Mouse (Mus musculus): Measurements from ENCODE around the gene 4930519G04Rik. TPM values are rescaled to one million over a fixed set of nuclear protein-coding genes. Genes with fewer than 3 reads are reported as not detected.
"Not testable (repeated sequence)": the region's sequence is repeated elsewhere in the genome, so short reads cannot be mapped to it uniquely, and the experiment has no call there.

4930519G04Rik gene
- polyA plus RNA-seq, 1 experiment from 2014 or later: not detected

DNA sequence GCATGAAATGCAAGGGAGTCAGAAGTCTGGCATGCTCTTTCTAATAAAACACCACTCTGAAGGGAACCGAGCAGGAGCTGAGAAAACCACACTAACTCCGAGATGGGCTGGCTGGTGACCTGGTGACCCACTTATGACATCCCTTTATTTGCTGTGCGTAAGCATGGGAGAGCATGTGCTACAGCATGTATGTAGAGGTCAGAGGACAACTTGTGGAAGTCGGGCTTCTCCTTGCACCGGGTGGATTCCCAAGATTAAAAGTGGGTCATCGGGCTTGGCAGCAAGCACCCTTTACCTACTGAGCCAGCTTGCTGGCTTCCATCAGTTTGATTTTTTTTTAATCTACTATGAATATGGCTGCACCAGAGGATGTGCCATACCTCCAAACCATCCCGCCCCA is 24.0 kb downstream of the 4930519G04Rik start:
- H3K9me3 ChIP-seq (replicated peaks; ENCODE audit: control insufficient read depth, low read length): no peaks in the 10 kb centered on the region
- H3K36me3 ChIP-seq (replicated peaks; ENCODE audit: control insufficient read depth, insufficient read depth, low read depth, low read length): no peaks in the 10 kb centered on the region
- H3K4me3 ChIP-seq (ENCODE audit: low read depth, low read length): no peak overlapping the region
- ATAC-seq (replicated peaks; ENCODE audit: insufficient number of reproducible peaks, low FRiP score, low TSS enrichment, low read depth) (no peak), DNase-seq (ENCODE audit: low spot score) (no peak)
- H3K27ac ChIP-seq (replicated peaks; ENCODE audit: low read depth, low read length): no peak overlapping the region
- WGBS: 67% methylated on average over 7 of the region's 7 CpGs
- no peaks in the 10 kb centered on the region for H3K27me3 ChIP-seq (ENCODE audit: control insufficient read depth, insufficient read depth, low read length)
- peaks cover 5% of the 10 kb centered on the region; the same call in 1 of the 2 replicates for H3K4me1 ChIP-seq (ENCODE audit: control insufficient read depth, insufficient read depth, low read length)
- H3K9ac ChIP-seq (replicated peaks; ENCODE audit: low read length): no peak overlapping the region
- no peak overlapping the region for H3K4me2 ChIP-seq (ENCODE audit: low read depth, low read length)

- no peak for ATAC-seq (replicated peaks; ENCODE audit: insufficient number of reproducible peaks, low FRiP score, low TSS enrichment, low read depth)
- no peak overlapping the region for H3K27ac ChIP-seq (replicated peaks; ENCODE audit: low read depth, low read length)
- no peaks in the 10 kb centered on the region for H3K27me3 ChIP-seq (ENCODE audit: control insufficient read depth, insufficient read depth, low read length)
- H3K4me2 ChIP-seq (ENCODE audit: low read depth, low read length): no peak overlapping the region
- DNase-seq (ENCODE audit: low spot score): peak; percentile 24
- no peaks in the 10 kb centered on the region for H3K9me3 ChIP-seq (replicated peaks; ENCODE audit: control insufficient read depth, low read length)
- H3K9ac ChIP-seq (replicated peaks; ENCODE audit: low read length): no peak overlapping the region
- no peaks in the 10 kb centered on the region for H3K36me3 ChIP-seq (replicated peaks; ENCODE audit: control insufficient read depth, insufficient read depth, low read depth, low read length)
- WGBS: 74% methylated on average over 13 of the region's 13 CpGs
- peaks cover 5% of the 10 kb centered on the region; the same call in 1 of the 2 replicates for H3K4me1 ChIP-seq (ENCODE audit: control insufficient read depth, insufficient read depth, low read length)
- H3K4me3 ChIP-seq (ENCODE audit: low read depth, low read length): no peak overlapping the region
These were observed 25.9 kb downstream of the 4930519G04Rik start for GRCm38 (mm10) chr5:114879399-114879798.

DNA sequence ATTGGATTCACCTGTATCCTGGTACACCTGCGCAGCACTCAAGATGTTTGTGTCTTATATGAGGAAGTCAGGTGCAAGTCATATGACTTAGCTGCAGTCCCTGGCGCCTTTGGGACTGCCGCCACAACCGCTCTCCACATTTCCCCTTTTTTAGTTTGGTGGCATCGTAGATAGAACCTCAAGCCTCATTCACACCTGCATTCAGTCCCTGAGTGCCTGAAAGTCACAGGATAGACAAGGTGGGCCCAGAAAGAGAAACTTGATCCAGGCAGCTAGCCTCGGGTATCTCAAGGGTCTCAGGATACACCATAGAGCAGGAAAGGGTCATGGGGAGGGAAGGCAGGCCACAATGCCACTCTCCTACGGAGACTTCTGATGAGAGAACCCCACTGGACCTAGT is 28.9 kb downstream of the 4930519G04Rik start:
- H3K36me3 ChIP-seq (replicated peaks; ENCODE audit: control insufficient read depth, insufficient read depth, low read depth, low read length); ATAC-seq (replicated peaks; ENCODE audit: insufficient number of reproducible peaks, low FRiP score, low TSS enrichment, low read depth); DNase-seq (ENCODE audit: low spot score); H3K27me3 ChIP-seq (ENCODE audit: control insufficient read depth, insufficient read depth, low read length); H3K4me1 ChIP-seq (ENCODE audit: control insufficient read depth, insufficient read depth, low read length); H3K9me3 ChIP-seq (replicated peaks; ENCODE audit: control insufficient read depth, low read length); H3K4me3 ChIP-seq (ENCODE audit: low read depth, low read length); H3K27ac ChIP-seq (replicated peaks; ENCODE audit: low read depth, low read length); H3K9ac ChIP-seq (replicated peaks; ENCODE audit: low read length); H3K4me2 ChIP-seq (ENCODE audit: low read depth, low read length): not testable (repeated sequence)
- 87% methylated on average over 6 of the region's 7 CpGs for WGBS

GRCm38 (mm10) chr5:114883022-114883421 is 29.6 kb downstream of the 4930519G04Rik start:
- Histone ChIP-seq H3K9ac (replicated peaks; ENCODE audit: low read length) (no peak overlapping the region), H3K4me1 (ENCODE audit: control insufficient read depth, insufficient read depth, low read length) (no peaks in the 10 kb centered on the region), H3K36me3 (replicated peaks; ENCODE audit: control insufficient read depth, insufficient read depth, low read depth, low read length) (no peaks in the 10 kb centered on the region), H3K9me3 (replicated peaks; ENCODE audit: control insufficient read depth, low read length) (no peaks in the 10 kb centered on the region), H3K4me2 (ENCODE audit: low read depth, low read length) (no peak overlapping the region), H3K27ac (replicated peaks; ENCODE audit: low read depth, low read length) (no peak overlapping the region), H3K4me3 (ENCODE audit: low read depth, low read length) (no peak overlapping the region), H3K27me3 (ENCODE audit: control insufficient read depth, insufficient read depth, low read length) (no peaks in the 10 kb centered on the region)
- ATAC-seq (replicated peaks; ENCODE audit: insufficient number of reproducible peaks, low FRiP score, low TSS enrichment, low read depth) (no peak), DNase-seq (ENCODE audit: low spot score) (no peak)
- 91% methylated on average over 11 of the region's 11 CpGs for WGBS

- 86% methylated on average over 6 of the region's 6 CpGs for WGBS
- H3K36me3 ChIP-seq (replicated peaks; ENCODE audit: control insufficient read depth, insufficient read depth, low read depth, low read length): no peaks in the 10 kb centered on the region
- ATAC-seq (replicated peaks; ENCODE audit: insufficient number of reproducible peaks, low FRiP score, low TSS enrichment, low read depth) (no peak), DNase-seq (ENCODE audit: low spot score) (no peak)
- H3K4me2 ChIP-seq (ENCODE audit: low read depth, low read length): no peak overlapping the region
- no peak overlapping the region for H3K4me3 ChIP-seq (ENCODE audit: low read depth, low read length)
- no peak overlapping the region for H3K27ac ChIP-seq (replicated peaks; ENCODE audit: low read depth, low read length)
- H3K9ac ChIP-seq (replicated peaks; ENCODE audit: low read length): no peak overlapping the region
- no peaks in the 10 kb centered on the region for H3K4me1 ChIP-seq (ENCODE audit: control insufficient read depth, insufficient read depth, low read length)
- H3K27me3 ChIP-seq (ENCODE audit: control insufficient read depth, insufficient read depth, low read length): no peaks in the 10 kb centered on the region
- H3K9me3 ChIP-seq (replicated peaks; ENCODE audit: control insufficient read depth, low read length): no peaks in the 10 kb centered on the region
These were observed 33.3 kb downstream of the 4930519G04Rik start for GRCm38 (mm10) chr5:114886801-114887200.

DNA sequence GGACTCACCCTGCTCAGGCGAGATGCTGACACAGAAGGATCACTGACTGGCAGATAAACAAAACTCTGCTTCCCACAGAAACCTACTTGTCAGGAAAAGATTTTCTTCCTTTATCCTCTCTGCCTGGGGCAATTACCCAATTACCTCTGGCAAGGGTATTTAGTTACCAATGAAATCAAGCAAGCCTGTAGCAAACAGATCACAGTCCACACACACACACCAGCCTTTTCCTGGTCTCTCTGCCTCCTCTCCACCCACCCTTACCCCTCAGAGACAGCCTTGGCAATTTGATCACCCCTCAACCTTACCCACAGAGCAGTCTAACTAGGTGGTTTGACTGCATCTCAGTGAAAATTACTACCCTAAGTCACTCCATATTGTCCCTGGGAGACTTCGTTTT is 35.5 kb downstream of the 4930519G04Rik start:
- Histone ChIP-seq H3K9ac (replicated peaks; ENCODE audit: low read length) (no peak overlapping the region), H3K27ac (replicated peaks; ENCODE audit: low read depth, low read length) (no peak overlapping the region), H3K27me3 (ENCODE audit: control insufficient read depth, insufficient read depth, low read length) (no peaks in the 10 kb centered on the region), H3K4me2 (ENCODE audit: low read depth, low read length) (no peak overlapping the region), H3K36me3 (replicated peaks; ENCODE audit: control insufficient read depth, insufficient read depth, low read depth, low read length) (no peaks in the 10 kb centered on the region), H3K4me3 (ENCODE audit: low read depth, low read length) (no peak overlapping the region), H3K4me1 (ENCODE audit: control insufficient read depth, insufficient read depth, low read length) (no peaks in the 10 kb centered on the region), H3K9me3 (replicated peaks; ENCODE audit: control insufficient read depth, low read length) (no peaks in the 10 kb centered on the region)
- WGBS: 46% methylated on average over 2 of the region's 2 CpGs
- ATAC-seq (replicated peaks; ENCODE audit: insufficient number of reproducible peaks, low FRiP score, low TSS enrichment, low read depth) (no peak), DNase-seq (ENCODE audit: low spot score) (peak; percentile 20)

DNA sequence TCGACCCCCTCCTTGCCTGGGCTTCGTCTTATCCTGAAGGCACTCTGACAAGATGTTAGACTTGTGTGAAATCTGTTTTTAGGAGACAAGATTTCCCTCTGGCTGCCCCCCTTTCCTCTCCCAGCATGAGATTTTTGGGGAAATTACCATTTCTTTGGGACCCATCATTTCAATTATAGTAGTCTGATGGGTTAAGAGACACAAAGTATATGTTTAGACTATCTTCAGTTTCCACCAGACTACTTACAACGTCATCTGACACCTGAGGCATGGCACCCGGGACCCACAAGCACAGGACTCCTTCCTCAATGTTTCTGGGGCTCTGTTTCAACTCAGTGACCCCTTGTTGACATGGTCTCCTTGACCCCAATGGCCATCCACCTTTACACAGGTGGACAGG is 42.1 kb downstream of the 4930519G04Rik start:
- WGBS: 81% methylated on average over 4 of the region's 4 CpGs
- Histone ChIP-seq H3K4me1 (ENCODE audit: control insufficient read depth, insufficient read depth, low read length) (0 out of 2 replicates have a peak, but pooled peaks cover 2% of the 10 kb centered on the region), H3K27me3 (ENCODE audit: control insufficient read depth, insufficient read depth, low read length) (no peaks in the 10 kb centered on the region), H3K9ac (replicated peaks; ENCODE audit: low read length) (no peak overlapping the region), H3K4me2 (ENCODE audit: low read depth, low read length) (no peak overlapping the region), H3K4me3 (ENCODE audit: low read depth, low read length) (no peak overlapping the region), H3K9me3 (replicated peaks; ENCODE audit: control insufficient read depth, low read length) (no peaks in the 10 kb centered on the region), H3K27ac (replicated peaks; ENCODE audit: low read depth, low read length) (no peak overlapping the region), H3K36me3 (replicated peaks; ENCODE audit: control insufficient read depth, insufficient read depth, low read depth, low read length) (no peaks in the 10 kb centered on the region)
- ATAC-seq (replicated peaks; ENCODE audit: insufficient number of reproducible peaks, low FRiP score, low TSS enrichment, low read depth): no peak
- no peak for DNase-seq (ENCODE audit: low spot score)

DNA sequence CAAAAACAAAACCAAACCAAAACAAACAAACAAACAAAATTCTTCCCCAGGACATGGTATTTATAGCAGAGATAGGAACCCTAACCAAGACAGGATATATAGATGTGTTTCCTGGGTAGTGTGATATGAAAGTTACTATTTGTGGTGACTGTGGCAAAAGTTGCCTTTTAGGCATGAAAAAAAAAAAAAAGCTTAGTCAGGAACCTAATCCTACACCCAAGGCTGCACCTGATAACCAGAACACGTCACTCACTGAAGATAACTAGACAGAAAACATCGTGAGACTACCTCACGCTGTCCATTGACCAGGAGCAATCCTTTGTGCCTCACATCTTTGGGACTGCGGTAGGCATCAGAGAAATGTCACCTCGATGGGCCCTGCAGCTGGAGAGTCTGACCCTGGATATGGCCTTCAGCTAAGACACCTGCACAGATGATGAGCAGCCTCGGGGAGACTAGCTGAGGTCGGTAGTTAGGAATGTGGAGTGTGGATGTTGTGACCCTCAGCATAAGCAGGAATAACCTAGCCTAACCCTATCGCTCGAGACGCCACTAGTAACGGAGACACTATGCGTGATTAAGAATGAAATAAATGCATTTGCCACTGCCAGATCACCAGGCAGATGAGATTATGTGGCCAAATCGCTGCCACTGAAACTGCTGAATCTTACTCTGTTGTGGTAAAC is 43.4 kb downstream of the 4930519G04Rik start, which contains the start of gene Oasl2:
TSS of gene Oasl2 (plus strand) at position 249 of the 686 bp plus-strand sequence.
- Histone ChIP-seq H3K27ac (replicated peaks; ENCODE audit: low read depth, low read length) (no peak within 1 kb of the TSS), H3K9me3 (replicated peaks; ENCODE audit: control insufficient read depth, low read length) (no peaks in the 10 kb centered on the region), H3K4me2 (ENCODE audit: low read depth, low read length) (no peak within 1 kb of the TSS; the same call in 1 of the 2 replicates), H3K4me1 (ENCODE audit: control insufficient read depth, insufficient read depth, low read length) (0 out of 2 replicates have a peak, but pooled peaks cover 2% of the 10 kb centered on the region), H3K4me3 (ENCODE audit: low read depth, low read length) (no peak within 1 kb of the TSS), H3K9ac (replicated peaks; ENCODE audit: low read length) (0 out of 2 replicates have a peak within 1 kb of the TSS, but pooled peaks have one; percentile 18), H3K36me3 (replicated peaks; ENCODE audit: control insufficient read depth, insufficient read depth, low read depth, low read length) (no peaks in the 10 kb centered on the region), H3K27me3 (ENCODE audit: control insufficient read depth, insufficient read depth, low read length) (no peaks in the 10 kb centered on the region)
- ATAC-seq (replicated peaks; ENCODE audit: insufficient number of reproducible peaks, low FRiP score, low TSS enrichment, low read depth) (no peak), DNase-seq (ENCODE audit: low spot score) (no peak)
- WGBS: 58% methylated on average over 13 of the region's 13 CpGs
